Mouse (Mus musculus) lung, postnatal 0 days (tissue): ENCODE data around the gene Gm11444. TPM values are rescaled to one million over a fixed set of nuclear protein-coding genes. Genes with fewer than 3 reads are reported as not detected.

ENCODE experiments used
- ATAC-seq: fragments of 200-750 bp; cut with Nextera tagmentation; 2 replicates; pipeline ENCODE4 v1.8.0; 2017; ENCODE audit warnings: moderate library complexity
- DNase-seq: peaks from one replicate; pipeline ENCODE4 v3.0.0-alpha.2; 2016; ENCODE audit warnings: low spot score
- H3K27ac ChIP-seq: fragments of 300-500 bp; sonication (generic); 2 replicates; pipeline ENCODE4 v1.5.1; 2014; ENCODE audit warnings: antibody characterized with exemption, mild to moderate bottlenecking, low read length, mixed read lengths
- H3K27me3 ChIP-seq: fragments of 300-500 bp; sonication (generic); replicated peaks from 2 replicates; pipeline ENCODE4 v1.6.1; 2014; ENCODE audit warnings: low read length, mixed read lengths; ENCODE audit not compliant: insufficient read depth
- H3K36me3 ChIP-seq: fragments of 300-500 bp; sonication (generic); 2 replicates; pipeline ENCODE4 v1.6.1; 2014; ENCODE audit warnings: low read length, mixed read lengths; ENCODE audit not compliant: insufficient read depth
- H3K4me1 ChIP-seq: fragments of 300-500 bp; sonication (generic); 2 replicates; pipeline ENCODE4 v1.6.1; 2014; ENCODE audit warnings: antibody characterized with exemption, low read depth, low read length, mixed read lengths; ENCODE audit not compliant: insufficient read depth
- H3K4me2 ChIP-seq: fragments of 300-500 bp; sonication (generic); replicated peaks from 2 replicates; pipeline ENCODE4 v1.6.1; 2014; ENCODE audit warnings: low read depth, mild to moderate bottlenecking, low read length, moderate library complexity, mixed read lengths
- H3K4me3 ChIP-seq: fragments of 300-500 bp; sonication (generic); 2 replicates; pipeline ENCODE4 v1.5.1; 2014; ENCODE audit warnings: low read depth, low read length
- H3K9ac ChIP-seq: fragments of 300-500 bp; sonication (generic); replicated peaks from 2 replicates; pipeline ENCODE4 v1.6.1; 2014; ENCODE audit warnings: low read depth, mild to moderate bottlenecking
- H3K9me3 ChIP-seq: fragments of 300-500 bp; sonication (generic); 2 replicates; pipeline ENCODE4 v1.6.1; 2016; ENCODE audit warnings: low read length, mixed read lengths
- CTCF ChIP-seq: IDR thresholded peaks from 2 replicates; pipeline ENCODE4 v1.5.1; 2016; ENCODE audit warnings: antibody characterized with exemption, mild to moderate bottlenecking
- EP300 ChIP-seq: IDR thresholded peaks from 2 replicates; pipeline ENCODE4 v1.6.1; 2016; ENCODE audit warnings: antibody characterized with exemption, mild to moderate bottlenecking, control low read depth
- WGBS: fragments of 180-500 bp; shearing (Covaris S2); extraction: QIAGEN DNeasy Blood & Tissue Kit; methylation state at CpG from one replicate; pipeline ENCODE4 v1.1.7; 2014; 5-methylcytosine and 5-hydroxymethylcytosine counted together
- polyA plus RNA-seq: library from polyadenylated mRNA; unstranded; fragments of >200 nt; fragmentation: Nextera tagmentation; extraction: Ambion mirVana; gene quantifications from 2 replicates; pipeline ENCODE4 v1.2.1, GENCODE M21; 2015

Gene Gm11444
- polyA plus RNA-seq, 1 experiment from 2014 or later, result not detected

DNA sequence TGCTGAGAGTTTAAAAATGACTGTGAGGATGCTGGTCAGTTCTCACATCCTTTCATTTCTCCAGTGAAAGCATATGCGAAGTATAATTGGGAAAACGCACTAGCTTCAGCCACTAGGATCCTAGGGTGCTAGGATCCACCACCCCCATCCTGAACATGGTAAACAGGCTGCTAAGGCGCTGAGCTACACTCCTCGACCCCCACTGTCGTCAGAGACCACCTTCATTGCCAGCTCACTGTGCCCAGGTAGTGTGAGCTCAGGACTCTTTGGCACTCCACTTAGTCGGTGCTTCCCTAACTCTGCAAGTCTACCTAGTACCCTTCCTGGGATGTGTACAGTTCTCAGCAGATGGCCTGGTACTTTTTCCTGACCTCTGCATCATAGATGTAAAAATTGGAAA is 42.6 kb upstream of the Gm11444 start:
- no peak for DNase-seq

GRCm38 (mm10) chr11:85891692-85892040 is 41.5 kb upstream of the Gm11444 start:
- no peak for ATAC-seq
- no peak for TF ChIP-seq EP300
- TF ChIP-seq CTCF, result no peak
- no peaks in the 10 kb centered on the region for H3K9me3 ChIP-seq
- peak overlapping the region; percentile 59 for H3K4me2 ChIP-seq
- no peak for DNase-seq
- H3K4me3 ChIP-seq, result peak overlapping the region; percentile 51
- H3K4me1 ChIP-seq, result 0 out of 2 replicates have a peak, but pooled peaks cover 3% of the 10 kb centered on the region
- H3K36me3 ChIP-seq, result no peaks in the 10 kb centered on the region
- H3K9ac ChIP-seq, result no peak overlapping the region
- peak overlapping the region; percentile 87; the same call in 1 of the 2 replicates for H3K27ac ChIP-seq
- WGBS, result 13% methylated on average over 2 of the region's 2 CpGs
- H3K27me3 ChIP-seq, result peaks cover 34% of the 10 kb centered on the region

More for the DNA sequence above, 42.6 kb upstream of the Gm11444 start:
- Histone ChIP-seq H3K9ac (no peak overlapping the region), H3K36me3 (no peaks in the 10 kb centered on the region), H3K4me2 (peak overlapping the region; percentile 59; the same call in 1 of the 2 replicates), H3K4me3 (no peak overlapping the region; the same call in 1 of the 2 replicates), H3K9me3 (no peaks in the 10 kb centered on the region), H3K4me1 (0 out of 2 replicates have a peak, but pooled peaks cover 3% of the 10 kb centered on the region), H3K27me3 (peaks cover 34% of the 10 kb centered on the region), H3K27ac (peak overlapping the region; percentile 75)
- 5% methylated on average over 6 of the region's 6 CpGs for WGBS
- TF ChIP-seq CTCF (no peak), EP300 (no peak)
- no peak for ATAC-seq

- H3K9ac ChIP-seq, result peak overlapping the region; percentile 78
- peak overlapping the region; percentile 87 for H3K27ac ChIP-seq
- TF ChIP-seq CTCF, result no peak
- no peak for TF ChIP-seq EP300
- H3K27me3 ChIP-seq, result peaks cover 36% of the 10 kb centered on the region
- H3K4me3 ChIP-seq, result peak overlapping the region; percentile 51
- H3K4me1 ChIP-seq, result 0 out of 2 replicates have a peak, but pooled peaks cover 1% of the 10 kb centered on the region
- peak overlapping the region; percentile 59 for H3K4me2 ChIP-seq
- no peaks in the 10 kb centered on the region for H3K9me3 ChIP-seq
- WGBS, result 6% methylated on average over 11 of the region's 13 CpGs
- ATAC-seq (peak; percentile 22), DNase-seq (peak; percentile 70)
- no peaks in the 10 kb centered on the region for H3K36me3 ChIP-seq
Observed at GRCm38 (mm10) chr11:85891010-85891691, 41.0 kb upstream of the Gm11444 start.

- H3K9me3 ChIP-seq, result no peaks in the 10 kb centered on the region
- TF ChIP-seq EP300 (no peak), CTCF (no peak)
- no peaks in the 10 kb centered on the region for H3K36me3 ChIP-seq
- H3K4me1 ChIP-seq, result no peaks in the 10 kb centered on the region
- peak overlapping the region; percentile 51 for H3K4me3 ChIP-seq
- DNase-seq (no peak), ATAC-seq (no peak)
- peak overlapping the region; percentile 78 for H3K9ac ChIP-seq
- H3K27me3 ChIP-seq, result peaks cover 35% of the 10 kb centered on the region
- WGBS, result 6% methylated on average over 13 of the region's 13 CpGs
- H3K4me2 ChIP-seq, result peak overlapping the region; percentile 59
- H3K27ac ChIP-seq, result peak overlapping the region; percentile 87
Observed at GRCm38 (mm10) chr11:85890563-85890845, 40.4 kb upstream of the Gm11444 start.

DNA sequence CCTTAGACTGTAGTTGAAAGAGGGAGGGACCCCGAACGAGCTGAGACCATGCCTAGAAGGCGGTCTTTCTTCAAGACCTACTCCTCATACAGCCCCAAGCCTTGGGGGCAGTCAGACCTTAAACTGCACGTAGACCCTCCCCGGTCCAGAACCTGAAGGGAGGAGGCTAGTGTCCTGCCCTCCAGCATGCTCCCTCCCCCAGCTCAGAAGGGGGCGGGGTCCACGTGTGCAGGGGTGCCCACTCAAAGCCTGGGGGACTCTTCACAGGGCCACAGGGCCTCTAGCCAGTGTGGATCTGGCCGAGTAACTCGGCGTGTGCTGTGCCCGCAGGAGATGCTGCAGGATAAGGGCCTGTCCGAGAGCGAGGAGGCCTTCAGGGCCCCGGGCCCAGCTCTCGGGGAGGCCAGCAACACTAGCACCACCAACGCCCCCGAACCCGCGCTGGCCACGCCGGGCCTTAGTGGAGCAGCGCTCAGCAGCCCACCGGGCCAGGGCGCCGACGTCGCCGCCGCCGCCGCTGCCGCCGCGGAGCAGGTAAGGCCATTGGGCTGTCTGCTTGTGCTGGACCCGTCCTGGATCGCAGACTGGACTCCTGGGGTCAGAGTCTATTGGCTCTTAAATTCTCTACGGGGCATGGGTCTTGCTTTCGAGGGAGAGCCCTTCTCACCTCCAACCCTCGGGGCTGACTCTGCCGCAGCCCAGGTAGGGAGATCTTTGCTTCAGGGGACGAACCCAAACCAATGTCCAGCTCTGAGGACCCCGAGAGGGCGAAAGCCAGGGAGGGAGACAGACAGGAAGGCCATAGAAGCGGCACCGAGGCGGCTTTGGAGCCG is 39.8 kb upstream of the Gm11444 start:
- Histone ChIP-seq H3K9me3 (no peaks in the 10 kb centered on the region), H3K27ac (peak overlapping the region; percentile 87), H3K9ac (peak overlapping the region; percentile 78), H3K4me1 (no peaks in the 10 kb centered on the region), H3K27me3 (peaks cover 35% of the 10 kb centered on the region), H3K36me3 (no peaks in the 10 kb centered on the region), H3K4me2 (peak overlapping the region; percentile 59), H3K4me3 (peak overlapping the region; percentile 51)
- TF ChIP-seq EP300 (no peak), CTCF (no peak)
- 3% methylated on average over 47 of the region's 47 CpGs for whole genome bisulfite sequencing
- DNase-seq (peak; percentile 51), ATAC-seq (peak; percentile 29)

DNA sequence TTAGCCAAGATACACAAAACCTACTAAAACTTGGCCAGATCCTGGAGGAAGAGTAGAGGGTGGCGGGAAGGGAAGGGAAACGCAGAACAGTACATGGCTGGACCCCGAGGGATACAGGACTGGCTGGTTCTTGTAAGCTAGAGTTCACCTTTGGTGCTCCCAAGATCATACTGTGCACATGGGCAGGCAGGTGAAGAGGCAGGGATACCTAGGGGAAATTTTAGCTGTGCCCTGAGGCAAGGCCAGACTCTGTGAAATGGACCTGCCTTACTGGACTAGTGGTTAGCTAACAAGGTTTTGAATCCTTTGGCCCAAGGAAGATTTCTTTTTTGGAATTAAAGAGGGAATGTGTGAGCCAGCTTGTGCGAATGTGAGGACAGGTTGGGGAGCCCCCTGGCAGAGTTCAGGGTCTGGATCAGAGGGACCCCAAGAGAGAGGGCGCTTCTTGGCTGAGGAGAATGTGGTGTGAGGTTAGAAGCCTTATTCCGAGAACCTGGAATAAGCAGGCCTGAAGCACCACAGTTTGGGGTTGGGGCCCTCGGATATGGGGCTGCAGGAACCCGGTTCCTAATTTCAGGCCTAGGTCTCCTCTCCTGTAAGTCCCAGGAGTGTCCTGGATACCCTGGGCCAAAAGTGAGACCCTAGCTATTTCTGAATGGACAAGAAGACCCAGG is 39.1 kb upstream of the Gm11444 start:
- WGBS, result 46% methylated on average over 8 of the region's 8 CpGs
- H3K4me2 ChIP-seq, result peak overlapping the region; percentile 59
- no peak for DNase-seq
- TF ChIP-seq EP300, result no peak
- no peak for TF ChIP-seq CTCF
- H3K4me1 ChIP-seq, result no peaks in the 10 kb centered on the region
- H3K9me3 ChIP-seq, result no peaks in the 10 kb centered on the region
- no peaks in the 10 kb centered on the region for H3K36me3 ChIP-seq
- peak overlapping the region; percentile 87 for H3K27ac ChIP-seq
- peak overlapping the region; percentile 51 for H3K4me3 ChIP-seq
- ATAC-seq, result no peak
- H3K27me3 ChIP-seq, result peaks cover 33% of the 10 kb centered on the region
- peak overlapping the region; percentile 78 for H3K9ac ChIP-seq
